Mouse (Mus musculus): ENCODE data around the gene Letm1.
A peak's percentile ranks its signal among the peaks of the same experiment; 100 is the strongest.

The Letm1 gene

DNA sequence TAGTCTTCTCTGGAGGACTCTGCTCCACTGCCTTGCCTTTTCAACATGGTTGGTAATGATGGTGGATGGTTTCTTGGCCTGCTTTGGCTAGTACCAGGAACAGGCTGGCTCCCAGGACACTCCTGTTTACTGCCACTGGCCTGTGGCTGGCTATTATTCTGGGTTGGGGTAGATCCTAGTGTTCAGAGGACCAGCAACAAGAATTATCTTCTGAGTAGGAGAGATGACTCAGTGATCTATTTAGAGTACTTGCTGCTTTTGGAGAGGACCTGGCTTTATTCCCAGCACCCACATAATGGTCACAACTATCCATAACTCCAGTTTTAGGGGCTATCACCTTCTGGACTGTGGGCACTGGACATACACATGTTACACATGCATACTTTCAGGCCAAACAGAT, 44.3 kb downstream of the Letm1 start:
- DNase-seq (ENCODE audit: extremely low read depth, low read depth) = no peak

DNA sequence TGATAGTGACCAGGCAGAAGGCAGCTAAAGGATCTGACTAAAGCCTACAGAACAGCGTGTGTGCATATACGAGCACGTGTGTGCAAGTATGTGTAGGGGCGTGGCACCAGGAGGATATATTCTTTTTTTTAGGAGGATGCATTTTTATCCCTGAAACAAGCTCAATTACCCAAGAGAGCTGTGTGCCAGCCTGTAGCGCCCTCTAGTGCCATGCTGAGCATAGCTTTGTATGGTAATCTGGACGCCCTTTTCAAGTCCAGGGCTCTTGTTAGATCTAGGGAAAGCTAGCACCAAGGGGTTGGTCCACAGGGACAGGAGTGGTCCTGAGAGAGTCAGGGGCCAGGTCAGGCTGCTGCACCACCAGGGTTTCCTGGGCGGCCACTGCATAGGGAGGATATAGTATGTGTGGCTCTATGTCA, 44.7 kb downstream of the Letm1 start:
- peak; percentile 75 for DNase-seq (ENCODE audit: extremely low read depth, low read depth)

DNA sequence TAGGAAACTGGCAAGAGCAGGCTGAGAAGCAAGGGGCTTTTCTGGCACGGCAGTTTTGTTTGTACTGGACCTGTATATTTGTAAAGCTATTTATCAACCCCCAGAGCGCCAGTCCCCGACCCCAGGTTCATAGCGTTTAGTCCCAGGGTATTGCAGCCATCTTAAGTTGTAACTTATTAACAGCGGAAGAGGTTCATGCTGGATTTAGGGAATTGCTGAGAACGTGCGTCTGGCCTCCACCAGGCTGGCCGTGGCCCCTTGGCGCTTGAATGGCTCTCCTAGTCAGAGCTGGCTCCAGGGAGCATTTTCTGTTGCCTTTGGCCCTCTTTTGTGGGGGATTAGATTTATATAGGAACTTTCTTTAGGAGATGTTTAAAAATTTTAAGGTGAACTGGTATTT, 46.4 kb downstream of the Letm1 start:
- no peak for DNase-seq (ENCODE audit: extremely low read depth, low read depth)

DNA sequence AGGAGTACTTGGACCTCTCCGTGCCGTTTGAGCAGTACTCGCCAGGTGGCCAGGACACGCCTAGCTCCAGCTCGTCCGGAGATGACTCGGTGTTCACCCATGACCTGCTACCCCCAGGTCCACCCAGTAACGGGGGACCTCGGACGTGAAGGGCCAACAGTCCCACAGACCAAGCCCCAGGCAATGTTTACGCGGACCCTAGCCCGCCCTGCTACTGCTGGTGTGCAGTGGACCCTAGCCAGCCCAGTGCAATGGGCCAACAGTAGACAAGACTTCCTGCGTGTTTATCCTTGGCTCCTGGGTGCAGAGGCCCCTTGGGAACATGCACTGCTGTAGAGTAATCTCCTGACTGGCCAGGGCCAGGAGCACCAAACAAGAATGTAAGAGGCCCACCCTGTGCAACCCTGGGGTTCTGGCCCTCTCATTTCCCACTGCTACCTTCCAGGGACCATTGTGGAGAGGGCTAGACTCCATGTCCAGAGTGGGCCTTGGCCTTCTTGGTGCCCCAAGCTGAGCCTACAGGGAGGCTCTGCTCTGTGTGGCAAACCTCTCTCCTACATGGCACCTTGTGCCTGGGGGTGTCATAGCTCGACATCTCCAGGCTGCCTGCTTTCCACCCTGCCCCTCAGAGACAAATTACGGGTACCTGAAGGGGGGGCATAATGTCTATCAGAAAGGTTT, 47.1 kb downstream of the Letm1 start:
- no peak for DNase-seq (ENCODE audit: extremely low read depth, low read depth)

DNA sequence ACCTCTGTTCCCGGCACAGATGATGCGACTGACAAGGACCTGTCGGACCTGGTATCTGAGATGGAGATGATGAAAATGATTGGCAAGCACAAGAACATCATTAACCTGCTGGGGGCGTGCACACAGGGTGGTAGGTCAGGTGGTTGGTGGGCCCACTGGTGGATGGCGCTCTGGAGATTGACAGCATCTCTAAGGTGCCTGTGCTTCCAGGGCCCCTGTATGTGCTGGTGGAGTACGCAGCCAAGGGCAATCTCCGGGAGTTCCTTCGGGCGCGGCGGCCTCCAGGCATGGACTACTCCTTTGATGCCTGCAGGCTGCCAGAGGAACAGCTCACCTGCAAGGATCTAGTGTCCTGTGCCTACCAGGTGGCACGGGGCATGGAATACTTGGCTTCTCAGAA, 48.8 kb downstream of the Letm1 start:
- DNase-seq (ENCODE audit: extremely low read depth, low read depth) = no peak

DNA sequence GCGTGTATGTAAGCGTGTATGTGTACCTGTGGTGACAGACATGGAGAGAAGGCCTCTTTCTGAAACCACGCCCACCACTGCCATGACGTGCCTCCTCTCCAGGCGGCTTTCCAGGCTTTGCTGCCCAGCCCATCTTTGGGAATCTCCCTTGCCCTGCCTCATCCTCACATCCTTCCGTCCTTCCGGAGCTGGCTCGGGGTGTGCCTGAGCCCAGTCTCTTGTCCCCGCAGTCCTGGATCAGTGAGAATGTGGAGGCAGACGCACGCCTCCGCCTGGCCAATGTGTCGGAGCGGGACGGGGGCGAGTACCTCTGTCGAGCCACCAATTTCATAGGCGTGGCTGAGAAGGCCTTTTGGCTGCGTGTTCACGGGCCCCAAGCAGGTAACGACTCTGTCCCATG, 51.6 kb downstream of the Letm1 start:
- no peak for DNase-seq (ENCODE audit: extremely low read depth, low read depth)

DNA sequence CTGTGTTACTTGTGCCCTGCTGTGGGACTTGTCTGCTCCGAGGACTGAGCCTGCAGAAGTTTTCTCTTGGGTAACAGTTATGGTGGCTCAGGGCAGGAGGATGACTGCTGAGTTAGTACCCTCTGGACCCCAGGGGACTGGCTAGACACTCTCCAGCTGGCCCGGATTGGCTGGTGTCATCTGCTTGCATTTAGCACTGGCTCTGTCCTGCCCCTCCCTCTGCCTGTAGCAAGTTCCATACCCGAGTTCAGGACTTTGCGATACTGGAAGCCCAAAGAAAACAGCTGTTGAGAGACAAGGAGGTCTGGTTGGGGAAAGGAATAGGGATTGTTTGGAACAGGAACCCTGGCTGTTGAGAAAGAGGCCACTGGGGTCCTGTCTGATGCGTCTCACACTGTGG, 52.1 kb downstream of the Letm1 start:
- DNase-seq (ENCODE audit: extremely low read depth, low read depth) = no peak

DNA sequence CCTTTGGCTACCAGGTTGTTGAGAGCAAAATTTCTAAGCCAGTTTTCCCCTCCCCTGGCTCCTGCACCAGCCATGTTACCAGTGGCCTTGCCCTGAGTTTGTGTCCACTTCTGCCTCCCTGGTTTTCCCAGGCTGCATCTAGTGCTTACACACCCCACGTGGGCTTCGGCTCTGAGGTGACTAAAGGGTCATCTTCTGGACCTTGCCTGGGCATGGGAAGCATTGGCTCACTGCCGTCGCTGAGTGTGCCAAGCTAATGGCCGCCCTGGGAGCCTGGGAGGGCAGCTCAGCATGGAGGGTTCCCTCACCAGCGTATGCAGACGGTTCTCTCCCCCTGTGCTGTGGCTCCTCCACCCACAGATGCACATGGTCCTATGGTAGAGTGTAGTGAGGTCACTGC, 53.8 kb downstream of the Letm1 start:
- no peak for DNase-seq (ENCODE audit: extremely low read depth, low read depth)

DNA sequence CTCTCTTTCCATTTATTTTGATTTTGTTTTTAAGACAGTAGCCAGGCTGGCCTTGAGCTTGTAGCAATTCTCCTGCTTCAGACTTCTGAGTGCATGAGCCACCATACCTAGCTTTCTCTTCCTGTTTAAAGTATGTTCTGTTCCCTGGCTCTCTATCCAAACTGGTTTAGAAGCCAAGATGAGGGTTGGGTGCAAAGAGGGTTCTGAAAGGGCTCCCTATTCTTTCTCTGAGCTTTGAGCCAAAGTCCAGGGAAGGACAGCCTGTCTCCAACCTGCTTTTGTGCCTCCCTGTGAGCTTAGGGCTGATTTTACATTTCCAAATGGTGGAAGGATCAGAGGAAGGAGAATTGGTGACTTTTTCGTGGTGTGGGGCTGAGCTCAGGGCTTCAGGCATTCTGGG, 55.7 kb downstream of the Letm1 start:
- DNase-seq (ENCODE audit: extremely low read depth, low read depth) = no peak

DNA sequence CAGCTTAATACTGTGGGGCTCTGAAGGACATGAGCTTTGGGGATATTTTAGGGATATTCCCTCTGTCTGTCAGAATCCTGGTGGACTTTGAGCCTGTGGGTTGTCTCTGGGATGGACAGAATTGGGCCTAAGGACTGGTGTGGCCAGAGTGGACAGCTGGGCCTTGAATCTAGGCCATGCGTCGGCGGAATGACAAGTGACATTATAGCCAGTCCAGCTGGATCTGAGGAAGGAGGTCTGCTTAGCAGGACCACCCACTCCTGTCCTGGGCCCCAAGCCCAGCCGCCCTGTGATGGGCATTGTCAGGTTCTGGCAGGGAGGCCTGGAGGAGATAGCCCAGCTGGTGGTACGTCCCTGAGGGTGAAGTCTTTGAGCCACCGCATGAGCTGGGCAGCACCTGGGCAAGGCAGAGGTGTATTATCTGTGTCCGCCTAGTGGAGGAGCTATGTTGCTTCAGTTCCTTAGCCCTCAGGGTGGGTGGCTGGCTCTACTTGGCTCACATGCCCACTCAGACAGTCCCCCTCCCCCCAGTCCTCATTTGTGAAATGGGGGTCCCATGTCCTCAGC, 56.5 kb downstream of the Letm1 start:
- DNase-seq (ENCODE audit: extremely low read depth, low read depth) = no peak

DNA sequence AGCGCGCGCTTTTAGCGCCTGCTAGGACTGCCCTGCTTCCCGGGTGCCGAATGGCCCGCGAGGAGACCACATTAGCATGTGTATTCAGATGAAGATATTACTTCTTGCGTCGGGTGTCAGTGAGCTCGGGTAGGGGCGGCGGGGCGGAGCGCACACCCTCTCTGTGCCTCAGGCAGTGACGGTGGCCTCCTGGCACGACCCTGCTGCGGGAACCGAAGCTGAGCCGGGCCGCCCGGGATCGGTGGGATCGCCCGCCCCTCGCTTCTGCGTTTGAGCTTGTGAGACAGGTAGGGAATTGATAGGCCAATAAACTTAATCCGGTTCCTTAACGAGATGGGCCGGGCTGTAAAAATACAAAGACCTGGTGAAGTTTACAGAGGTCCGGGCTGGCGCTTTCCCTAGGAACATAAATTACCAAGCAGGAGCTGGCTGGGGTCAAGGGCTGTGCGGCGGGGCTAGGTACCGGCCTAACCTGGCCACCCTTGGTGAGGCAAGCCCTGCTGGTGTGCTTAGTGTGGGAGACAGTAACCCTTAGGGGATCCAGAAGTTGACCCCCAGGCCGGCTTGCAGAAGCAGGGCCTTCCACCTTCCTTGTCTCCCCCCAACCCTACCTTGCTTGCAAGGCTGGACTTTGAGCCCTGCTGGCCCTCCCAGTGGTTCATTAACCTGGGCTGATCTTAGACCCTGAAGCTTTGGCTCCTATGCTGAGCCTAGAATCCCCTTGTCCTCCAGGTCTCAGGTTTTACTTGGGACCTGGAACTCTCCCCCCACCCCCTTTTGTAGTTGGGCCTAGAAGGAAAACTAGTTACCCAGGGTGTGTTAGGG, 58.8 kb downstream of the Letm1 start:
- no peak for DNase-seq (ENCODE audit: extremely low read depth, low read depth)

DNA sequence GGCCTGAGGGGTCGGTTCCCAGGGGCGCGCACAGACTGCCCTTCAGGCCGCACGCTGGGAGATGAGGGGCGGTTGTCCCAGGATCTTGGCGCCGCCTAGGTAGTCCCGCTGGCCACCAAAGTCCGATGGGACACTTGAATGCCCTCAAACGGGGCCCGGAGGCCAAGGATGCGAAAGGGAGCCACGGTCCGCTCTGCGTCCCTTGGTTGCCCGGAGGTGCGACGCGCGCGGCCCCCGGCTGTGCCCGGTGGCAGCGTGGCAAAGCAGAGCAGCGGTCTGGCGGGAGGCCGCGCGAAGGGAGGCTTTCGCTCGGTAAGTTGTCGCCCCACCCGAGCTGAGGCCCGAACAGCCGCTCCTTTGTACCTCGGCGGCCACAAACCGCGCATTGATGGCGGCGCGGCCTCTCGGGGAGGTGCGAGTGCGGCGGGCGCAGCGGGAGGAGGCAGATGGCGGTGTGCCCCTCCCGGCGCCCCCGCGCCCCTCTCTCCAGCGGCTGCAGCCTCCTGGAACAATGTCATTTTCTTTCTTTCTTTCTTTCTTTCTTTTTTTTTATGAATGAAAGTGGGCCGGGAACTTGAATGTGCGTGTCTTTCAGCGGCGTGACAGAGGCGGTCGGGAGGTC, 59.5 kb downstream of the Letm1 start:
- DNase-seq (ENCODE audit: extremely low read depth, low read depth) = no peak

DNA sequence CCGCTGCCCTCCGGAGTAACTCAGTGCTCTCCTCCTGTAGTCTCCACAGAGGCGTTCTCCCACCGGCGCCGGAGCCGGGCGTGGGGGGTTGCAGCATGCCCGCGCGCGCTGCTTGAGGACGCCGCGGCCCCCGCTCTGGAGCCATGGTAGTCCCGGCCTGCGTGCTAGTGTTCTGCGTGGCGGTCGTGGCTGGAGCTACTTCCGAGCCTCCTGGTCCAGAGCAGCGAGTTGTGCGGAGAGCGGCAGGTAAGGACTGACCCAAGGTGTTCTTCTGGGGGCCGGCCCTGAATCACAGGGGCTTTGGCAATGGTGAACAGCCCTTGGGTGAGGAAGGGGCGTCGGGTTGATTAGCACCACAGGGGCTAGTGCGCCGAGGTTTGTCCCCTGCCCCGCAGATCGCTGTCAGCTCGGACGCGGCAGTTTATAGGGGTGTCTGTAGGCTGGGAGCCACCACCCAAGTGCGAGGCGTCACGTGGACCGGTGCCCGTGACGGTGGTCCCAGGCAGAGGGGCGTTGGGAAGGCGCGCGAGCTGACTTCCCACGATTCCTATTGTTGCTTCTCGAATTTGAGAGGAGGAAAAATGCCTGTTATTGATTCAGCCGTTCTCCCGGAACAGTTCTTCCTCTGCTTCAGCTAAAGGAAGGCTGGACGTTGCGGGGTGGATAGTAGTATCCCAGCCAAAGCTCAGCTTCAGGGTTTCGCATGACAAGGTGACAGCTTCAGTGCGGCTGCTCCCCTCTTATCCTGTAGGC, 60.2 kb downstream of the Letm1 start:
- DNase-seq (ENCODE audit: extremely low read depth, low read depth) = no peak

DNA sequence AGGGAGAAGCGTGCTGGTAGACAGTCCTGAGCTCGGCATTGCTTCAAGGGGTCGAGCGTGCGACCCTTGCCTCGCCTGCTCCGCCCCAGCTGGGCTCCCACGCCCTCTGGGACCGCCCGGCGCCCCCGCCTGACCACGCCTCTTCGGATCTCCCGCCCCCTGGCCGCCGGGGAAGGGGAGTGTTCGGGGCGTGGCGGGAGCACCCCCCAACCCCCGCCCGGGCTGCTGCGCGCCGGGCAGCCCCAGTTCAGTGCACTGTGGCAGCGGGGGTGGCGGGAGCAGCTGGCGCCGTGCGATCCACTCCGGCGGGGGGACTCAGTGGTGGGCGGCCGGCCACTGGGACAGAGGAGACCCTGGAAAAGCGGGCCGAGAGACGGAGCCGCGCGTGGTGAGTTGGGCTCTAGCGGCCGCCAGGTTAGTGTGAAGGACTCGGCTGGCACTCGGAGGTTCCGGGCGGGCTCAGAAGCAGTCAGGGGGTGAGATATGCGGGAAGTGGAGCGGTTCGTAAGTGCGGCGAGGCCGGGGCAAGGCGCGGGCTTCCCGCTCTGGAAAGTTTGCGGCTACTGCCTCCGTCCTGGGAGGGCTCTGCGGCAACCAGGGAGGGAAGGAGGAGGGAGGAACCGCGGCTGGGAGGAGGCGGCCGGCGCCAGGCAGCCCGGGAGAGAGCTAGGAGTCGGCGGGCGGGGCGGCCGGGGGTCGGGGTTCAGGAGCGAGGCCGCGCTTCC, 60.9 kb downstream of the Letm1 start, which contains the start of gene Fgfr3:
TSS of gene Fgfr3 (plus strand) at position 134 of the 725 bp plus-strand sequence.
- no peak for DNase-seq (ENCODE audit: extremely low read depth, low read depth)

DNA sequence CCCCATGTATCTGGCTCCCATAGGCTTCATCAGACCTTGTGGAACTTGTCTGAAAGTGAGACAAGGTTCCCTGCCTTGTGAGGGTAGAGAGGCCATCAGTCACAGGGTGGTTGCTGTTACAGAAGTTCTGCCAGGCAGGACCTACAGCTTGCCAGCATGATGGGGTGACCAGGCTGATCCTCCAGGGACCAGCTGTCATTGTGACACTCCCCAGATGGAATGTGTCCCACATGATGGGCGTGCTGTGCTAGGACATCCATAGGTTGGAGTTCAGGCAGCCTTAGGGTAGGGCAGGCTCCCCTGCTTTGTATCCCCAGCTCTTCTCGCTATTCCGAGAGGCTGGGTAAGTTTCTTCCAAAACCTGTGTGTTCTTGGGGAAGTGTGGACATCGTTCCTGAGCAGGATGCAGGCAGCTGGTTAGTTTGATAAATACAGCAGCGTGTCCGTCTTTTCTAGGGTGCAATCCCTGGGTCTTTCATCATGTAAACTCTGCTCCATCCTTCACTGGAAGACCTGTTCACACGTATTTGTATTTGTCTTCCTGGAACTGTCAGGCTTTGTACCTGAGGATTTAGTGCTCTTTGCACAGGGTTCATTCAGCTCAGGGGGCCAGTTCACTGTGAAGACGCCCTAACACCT, 61.6 kb downstream of the Letm1 start:
- DNase-seq (ENCODE audit: extremely low read depth, low read depth) = no peak

DNA sequence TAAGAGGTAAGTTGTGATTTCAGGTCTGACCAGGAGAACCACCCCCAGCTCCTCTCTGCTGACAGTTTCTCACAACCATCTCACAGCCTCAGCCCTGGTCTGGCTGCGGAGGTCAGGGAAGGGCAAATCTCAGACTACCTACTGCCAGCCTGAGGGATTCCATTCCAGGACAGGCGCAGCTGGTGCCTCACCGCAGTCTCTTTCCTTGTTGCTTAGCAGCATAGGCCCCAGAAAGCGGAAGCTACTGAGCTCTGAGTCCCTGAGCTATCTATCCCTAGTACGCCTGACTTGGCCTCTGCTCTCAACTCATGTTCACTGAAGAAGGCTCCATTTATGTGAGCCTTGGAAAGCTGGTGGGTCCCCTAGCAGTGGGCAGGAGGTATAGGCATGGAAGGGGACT, 64.2 kb downstream of the Letm1 start:
- DNase-seq (ENCODE audit: extremely low read depth, low read depth) = peak; percentile 82

DNA sequence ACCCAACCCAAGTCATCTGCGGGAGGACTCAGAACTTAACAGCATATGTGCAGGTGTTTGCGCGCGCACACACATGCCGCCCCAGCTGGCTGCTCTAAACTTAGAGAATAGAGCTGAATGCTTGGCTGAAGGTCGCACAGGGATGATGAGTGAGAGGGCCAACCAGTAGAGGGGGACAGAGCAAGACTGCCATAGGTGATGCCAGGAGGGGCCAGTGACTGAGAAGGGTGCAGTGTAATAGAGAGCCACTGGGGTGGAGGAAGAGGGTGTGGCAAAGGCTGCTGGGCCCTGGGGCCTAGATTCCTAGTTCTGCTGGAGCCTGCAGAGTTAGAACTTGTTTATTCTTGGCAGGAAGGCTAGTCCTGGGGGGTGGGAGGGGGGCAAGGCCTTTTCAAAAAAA, 66.2 kb downstream of the Letm1 start:
- DNase-seq (ENCODE audit: extremely low read depth, low read depth) = no peak

DNA sequence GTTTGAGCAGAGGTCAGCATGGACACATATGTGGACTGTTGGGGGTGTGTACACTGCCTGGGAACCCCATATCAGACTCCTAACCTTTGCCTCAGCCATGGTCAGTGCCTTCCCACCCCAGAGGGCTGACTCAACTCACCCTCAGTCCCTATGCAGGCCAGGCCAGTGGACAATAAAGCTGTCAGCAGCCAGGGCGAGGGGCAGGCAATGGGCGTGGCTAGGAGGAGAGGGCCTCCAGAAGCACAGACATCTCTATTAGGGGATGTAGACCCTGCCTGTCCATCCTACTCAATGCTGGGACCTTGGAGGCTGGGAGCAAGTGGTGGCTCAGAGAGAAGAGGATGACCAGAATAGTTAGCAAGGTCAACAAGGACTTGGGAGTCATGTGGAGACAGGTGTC, 67.4 kb downstream of the Letm1 start:
- DNase-seq (ENCODE audit: extremely low read depth, low read depth) = no peak

DNA sequence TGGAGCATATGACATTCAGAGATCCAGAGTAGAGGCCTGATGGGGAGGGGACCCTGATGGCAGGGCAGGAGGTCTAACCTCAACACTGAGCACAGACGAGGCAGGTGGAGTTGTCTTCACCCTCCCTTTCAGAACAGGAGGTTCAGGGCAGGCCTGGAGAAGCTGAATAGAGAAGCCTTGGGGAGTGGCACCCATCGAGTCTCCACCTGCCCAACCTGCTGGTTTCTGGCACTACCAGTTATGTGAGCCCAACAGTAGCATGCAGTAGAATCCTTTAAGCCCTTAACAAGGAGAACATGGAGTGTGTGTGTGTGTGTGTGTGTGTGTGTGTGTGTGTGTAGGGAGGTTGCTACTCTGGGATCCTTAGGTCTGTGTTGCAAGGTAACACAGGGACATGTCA, 70.1 kb downstream of the Letm1 start:
- no peak for DNase-seq (ENCODE audit: extremely low read depth, low read depth)

DNA sequence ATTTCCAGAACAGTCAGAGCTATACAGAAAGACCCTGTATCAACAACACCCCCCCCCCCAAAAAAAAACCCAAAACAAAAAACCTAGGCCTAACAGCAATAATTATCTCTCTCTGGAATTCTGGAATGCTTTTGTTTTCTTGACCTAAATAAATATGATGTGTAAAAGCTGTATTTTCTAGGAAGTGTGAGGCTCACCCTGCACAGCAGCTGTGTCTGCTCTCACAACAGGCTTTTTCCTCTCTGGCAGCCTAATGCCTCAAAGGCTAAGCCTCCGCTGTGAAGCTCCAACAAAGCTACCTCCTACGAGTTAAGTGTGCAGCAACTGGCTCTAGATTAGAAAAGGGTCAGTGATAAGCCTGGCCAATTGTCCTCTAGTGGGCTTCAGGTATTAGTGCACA, 73.6 kb downstream of the Letm1 start:
- DNase-seq (ENCODE audit: extremely low read depth, low read depth) = no peak
